Mouse (Mus musculus): ENCODE data around the gene Agrp. TPM values are rescaled to one million over a fixed set of nuclear protein-coding genes. Genes with fewer than 3 reads are reported as not detected.

Agrp gene
- 1.3 TPM in 1 of 2 replicates, not detected in the other for polyA plus RNA-seq (2016; fragmentation: Nextera tagmentation; extraction: Ambion mirVana)

GRCm38 (mm10) chr8:105636963-105637510 is at the start of gene Agrp:
Gene Agrp (minus strand): TSS chr8:105637393.
- H3K9me3 ChIP-seq: no peaks in the 10 kb centered on the region
- H3K27ac ChIP-seq (replicated peaks): peak within 1 kb of the TSS; percentile 100
- under 1% methylated on average over 61 of the region's 63 CpGs for WGBS
- H3K36me3 ChIP-seq: no peaks in the 10 kb centered on the region
- no peaks in the 10 kb centered on the region for H3K27me3 ChIP-seq
- H3K4me3 ChIP-seq: peak within 1 kb of the TSS; percentile 92
- peak within 1 kb of the TSS; percentile 91 for H3K4me2 ChIP-seq (replicated peaks)
- ATAC-seq (ENCODE audit: low FRiP score, low read depth): peak; percentile 38
- peak within 1 kb of the TSS; percentile 99 for H3K9ac ChIP-seq (replicated peaks)
- peaks cover 24% of the 10 kb centered on the region for H3K4me1 ChIP-seq

DNA sequence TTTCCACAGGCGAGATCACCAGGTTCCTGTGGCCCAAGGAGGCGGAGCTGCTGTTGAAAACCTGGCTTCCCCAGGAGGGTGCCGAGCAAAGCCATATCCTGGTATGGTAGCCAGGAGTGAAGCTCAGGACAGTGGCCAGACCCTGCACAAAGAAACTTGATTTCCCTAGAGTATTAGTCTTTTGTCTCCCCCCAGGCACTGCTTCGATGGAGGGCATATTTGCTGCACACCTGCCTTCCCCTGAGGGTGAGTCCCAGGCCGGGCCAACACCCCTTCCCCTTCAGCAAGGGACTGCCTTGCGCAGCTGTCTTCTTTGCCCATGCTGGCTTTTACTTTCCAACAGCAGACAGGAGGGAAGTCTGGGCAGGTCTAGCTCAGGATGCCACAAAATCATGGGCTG is 49.4 kb upstream of the Agrp start:
- no peak overlapping the region for H3K4me2 ChIP-seq (replicated peaks)
- no peaks in the 10 kb centered on the region for H3K27me3 ChIP-seq
- no peak overlapping the region for H3K9ac ChIP-seq (replicated peaks)
- H3K4me3 ChIP-seq: no peak overlapping the region
- H3K27ac ChIP-seq (replicated peaks): no peak overlapping the region
- 72% methylated on average over 6 of the region's 6 CpGs for WGBS
- H3K9me3 ChIP-seq: no peaks in the 10 kb centered on the region
- H3K4me1 ChIP-seq: peaks cover 6% of the 10 kb centered on the region
- H3K36me3 ChIP-seq: peaks cover 27% of the 10 kb centered on the region
- no peak for ATAC-seq (ENCODE audit: low FRiP score, low read depth)

GRCm38 (mm10) chr8:105685796-105686308 is 48.7 kb upstream of the Agrp start, which contains the start of gene Carmil2:
Gene Carmil2 (plus strand): TSS chr8:105686274.
- H3K4me1 ChIP-seq: peaks cover 6% of the 10 kb centered on the region
- H3K9ac ChIP-seq (replicated peaks): no peak within 1 kb of the TSS
- H3K27ac ChIP-seq (replicated peaks): no peak within 1 kb of the TSS
- 15% methylated on average over 20 of the region's 26 CpGs for WGBS
- H3K9me3 ChIP-seq: no peaks in the 10 kb centered on the region
- H3K27me3 ChIP-seq: no peaks in the 10 kb centered on the region
- peak within 1 kb of the TSS; percentile 29; the same call in 1 of the 2 replicates for H3K4me2 ChIP-seq (replicated peaks)
- H3K36me3 ChIP-seq: peaks cover 34% of the 10 kb centered on the region
- peak; percentile 30; the same call in 1 of the 2 replicates for ATAC-seq (ENCODE audit: low FRiP score, low read depth)
- H3K4me3 ChIP-seq: no peak within 1 kb of the TSS

DNA sequence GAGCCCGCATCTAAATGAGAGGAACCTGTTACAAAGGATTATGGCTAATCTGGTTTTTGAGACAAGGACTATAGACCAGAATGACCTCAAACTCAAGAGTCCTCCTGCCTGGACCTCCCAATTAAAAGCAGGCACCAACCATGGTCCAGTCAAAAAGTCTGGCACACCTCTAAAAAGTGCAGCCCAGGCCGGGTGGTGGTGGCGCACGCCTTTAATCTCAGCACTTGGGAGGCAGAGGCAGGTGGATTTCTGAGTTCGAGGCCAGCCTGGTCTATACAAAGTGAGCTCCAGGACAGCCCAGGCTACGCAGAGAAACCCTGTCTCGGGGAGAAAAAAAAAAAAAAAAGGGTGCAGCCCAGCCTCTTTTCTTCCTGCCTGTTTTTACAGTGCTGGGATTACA is 48.1 kb upstream of the Agrp start:
- Histone ChIP-seq H3K4me3 (no peak overlapping the region), H3K9ac (replicated peaks) (no peak overlapping the region), H3K4me2 (replicated peaks) (no peak overlapping the region), H3K27ac (replicated peaks) (no peak overlapping the region), H3K4me1 (peaks cover 6% of the 10 kb centered on the region), H3K27me3 (no peaks in the 10 kb centered on the region), H3K9me3 (no peaks in the 10 kb centered on the region), H3K36me3 (peaks cover 39% of the 10 kb centered on the region)
- WGBS: 83% methylated on average over 7 of the region's 7 CpGs
- no peak for ATAC-seq (ENCODE audit: low FRiP score, low read depth)

DNA sequence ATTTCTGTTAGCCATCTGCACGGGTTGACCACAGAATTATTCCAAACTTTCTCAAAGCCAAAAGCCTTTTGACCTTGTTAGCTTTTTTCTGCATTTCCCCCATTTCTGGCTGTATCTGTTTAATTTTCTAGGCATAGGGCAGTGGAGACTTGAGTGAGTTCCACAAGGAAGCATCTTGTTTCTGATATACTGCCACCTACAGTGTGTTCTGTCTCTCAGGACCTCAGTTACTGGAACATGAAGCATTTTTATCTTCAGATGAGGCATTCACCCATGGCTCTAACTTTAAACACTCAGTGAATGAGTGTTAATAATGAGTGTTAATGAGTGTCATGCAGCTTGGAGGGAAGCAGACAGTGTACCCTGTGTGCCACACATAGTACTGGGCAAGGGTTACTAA is 40.7 kb upstream of the Agrp start:
- H3K36me3 ChIP-seq: peaks cover 95% of the 10 kb centered on the region
- H3K4me3 ChIP-seq: no peak overlapping the region
- H3K27ac ChIP-seq (replicated peaks): no peak overlapping the region
- ATAC-seq (ENCODE audit: low FRiP score, low read depth): no peak
- no peaks in the 10 kb centered on the region for H3K27me3 ChIP-seq
- no peak overlapping the region for H3K4me2 ChIP-seq (replicated peaks)
- 90% methylated on average over 1 of the region's 1 CpGs for WGBS
- H3K9me3 ChIP-seq: no peaks in the 10 kb centered on the region
- no peaks in the 10 kb centered on the region for H3K4me1 ChIP-seq
- H3K9ac ChIP-seq (replicated peaks): no peak overlapping the region

DNA sequence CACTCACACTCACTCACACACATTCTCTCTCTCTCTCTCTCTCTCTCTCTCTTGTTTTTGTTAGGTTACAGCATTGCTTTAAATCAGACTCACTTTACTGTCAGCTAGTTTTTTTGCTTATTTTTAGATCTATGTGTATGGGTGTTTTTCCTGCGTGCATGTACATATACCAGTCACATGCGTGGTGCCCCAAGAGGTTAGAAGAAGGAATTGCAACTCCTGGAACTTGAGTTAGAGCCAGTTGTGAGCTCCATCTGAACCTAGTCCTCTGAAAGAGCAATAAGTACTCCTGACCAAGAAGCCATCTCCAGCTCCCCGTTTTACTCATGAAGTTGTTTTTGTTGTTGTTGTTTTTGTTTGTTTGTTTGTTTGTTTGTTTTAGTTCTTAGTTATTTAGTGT is 24.0 kb upstream of the Agrp start:
- Histone ChIP-seq H3K36me3 (peaks cover 31% of the 10 kb centered on the region), H3K9ac (replicated peaks) (no peak overlapping the region), H3K27ac (replicated peaks) (no peak overlapping the region), H3K9me3 (no peaks in the 10 kb centered on the region), H3K4me3 (no peak overlapping the region), H3K4me2 (replicated peaks) (no peak overlapping the region), H3K27me3 (no peaks in the 10 kb centered on the region), H3K4me1 (peaks cover 5% of the 10 kb centered on the region; the same call in 1 of the 2 replicates)
- ATAC-seq (ENCODE audit: low FRiP score, low read depth): no peak
- 78% methylated on average over 3 of the region's 3 CpGs for WGBS

GRCm38 (mm10) chr8:105657641-105658040 is 20.4 kb upstream of the Agrp start:
- no peak overlapping the region for H3K9ac ChIP-seq (replicated peaks)

GRCm38 (mm10) chr8:105648929-105649328 is 11.7 kb upstream of the Agrp start:
- H3K27me3 ChIP-seq: no peaks in the 10 kb centered on the region
- H3K27ac ChIP-seq (replicated peaks): no peak overlapping the region
- no peak overlapping the region for H3K4me3 ChIP-seq
- no peak overlapping the region for H3K4me2 ChIP-seq (replicated peaks)
- no peak for ATAC-seq (ENCODE audit: low FRiP score, low read depth)
- peaks cover 49% of the 10 kb centered on the region for H3K36me3 ChIP-seq
- H3K4me1 ChIP-seq: no peaks in the 10 kb centered on the region
- WGBS: 93% methylated on average over 1 of the region's 1 CpGs
- H3K9ac ChIP-seq (replicated peaks): no peak overlapping the region
- H3K9me3 ChIP-seq: no peaks in the 10 kb centered on the region

More at GRCm38 (mm10) chr8:105657641-105658040, 20.4 kb upstream of the Agrp start:
- Histone ChIP-seq H3K4me1 (peaks cover 5% of the 10 kb centered on the region; the same call in 1 of the 2 replicates), H3K4me3 (no peak overlapping the region), H3K4me2 (replicated peaks) (no peak overlapping the region), H3K27ac (replicated peaks) (no peak overlapping the region), H3K27me3 (no peaks in the 10 kb centered on the region), H3K36me3 (peaks cover 20% of the 10 kb centered on the region), H3K9me3 (no peaks in the 10 kb centered on the region)
- ATAC-seq (ENCODE audit: low FRiP score, low read depth): no peak

DNA sequence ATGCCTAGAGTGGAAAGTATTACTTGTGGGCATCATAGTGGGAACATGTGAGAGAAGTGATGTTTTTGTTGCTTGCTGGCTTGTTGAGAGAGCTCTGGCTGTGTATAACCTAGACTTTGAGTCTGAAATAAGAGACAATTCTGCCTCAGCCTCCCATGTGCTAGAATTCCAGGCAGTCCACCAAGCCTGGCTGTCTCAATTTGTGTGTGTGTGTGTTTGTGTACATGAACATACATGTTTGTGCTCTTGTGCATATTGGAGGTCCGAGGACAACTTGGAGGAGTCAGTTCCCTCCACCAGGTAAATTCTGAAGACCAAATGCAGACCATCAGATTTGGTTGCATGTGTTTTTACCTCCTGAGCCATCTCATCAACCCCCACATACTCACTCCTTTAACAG is 8.0 kb upstream of the Agrp start:
- H3K27ac ChIP-seq (replicated peaks): no peak overlapping the region
- no peak overlapping the region for H3K4me3 ChIP-seq
- no peak for ATAC-seq (ENCODE audit: low FRiP score, low read depth)
- H3K9me3 ChIP-seq: no peaks in the 10 kb centered on the region
- H3K36me3 ChIP-seq: peaks cover 43% of the 10 kb centered on the region
- whole genome bisulfite sequencing: 100% methylated on average over 1 of the region's 1 CpGs
- H3K9ac ChIP-seq (replicated peaks): no peak overlapping the region
- H3K27me3 ChIP-seq: no peaks in the 10 kb centered on the region
- H3K4me1 ChIP-seq: no peaks in the 10 kb centered on the region
- H3K4me2 ChIP-seq (replicated peaks): no peak overlapping the region

DNA sequence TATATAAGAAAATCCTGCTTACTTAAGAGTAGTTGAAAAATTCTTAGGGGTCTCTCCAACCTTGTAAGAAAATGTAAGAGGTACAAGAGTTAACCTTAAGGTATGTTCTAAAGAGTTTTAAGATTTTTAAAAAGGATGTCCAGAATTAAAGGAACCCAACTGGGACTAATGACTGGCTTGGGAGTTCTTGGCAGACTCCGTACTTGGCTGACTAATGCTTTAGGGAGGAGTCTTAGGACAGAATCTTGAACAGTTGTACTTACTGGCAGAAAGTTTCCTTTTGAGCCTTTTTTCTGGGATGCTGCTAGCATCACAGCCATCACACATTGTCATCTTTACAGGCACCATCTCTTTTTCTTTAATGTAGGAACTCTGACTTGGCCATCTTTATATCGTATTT is 3.3 kb upstream of the Agrp start:
- no peak for ATAC-seq (ENCODE audit: low FRiP score, low read depth)
- no peak overlapping the region for H3K4me2 ChIP-seq (replicated peaks)
- no peaks in the 10 kb centered on the region for H3K27me3 ChIP-seq
- H3K36me3 ChIP-seq: peaks cover 20% of the 10 kb centered on the region
- H3K4me1 ChIP-seq: peaks cover 16% of the 10 kb centered on the region
- H3K9me3 ChIP-seq: no peaks in the 10 kb centered on the region
- no peak overlapping the region for H3K9ac ChIP-seq (replicated peaks)
- 92% methylated on average over 2 of the region's 2 CpGs for WGBS
- no peak overlapping the region for H3K27ac ChIP-seq (replicated peaks)
- H3K4me3 ChIP-seq: no peak overlapping the region

- Histone ChIP-seq H3K4me3 (no peak overlapping the region), H3K9ac (replicated peaks) (no peak overlapping the region), H3K27me3 (no peaks in the 10 kb centered on the region), H3K4me1 (peaks cover 23% of the 10 kb centered on the region), H3K36me3 (peaks cover 13% of the 10 kb centered on the region), H3K27ac (replicated peaks) (no peak overlapping the region), H3K4me2 (replicated peaks) (no peak overlapping the region), H3K9me3 (no peaks in the 10 kb centered on the region)
- 82% methylated on average over 1 of the region's 1 CpGs for WGBS
- ATAC-seq (ENCODE audit: low FRiP score, low read depth): no peak
These were observed 2.6 kb upstream of the Agrp start for GRCm38 (mm10) chr8:105639835-105640234.

DNA sequence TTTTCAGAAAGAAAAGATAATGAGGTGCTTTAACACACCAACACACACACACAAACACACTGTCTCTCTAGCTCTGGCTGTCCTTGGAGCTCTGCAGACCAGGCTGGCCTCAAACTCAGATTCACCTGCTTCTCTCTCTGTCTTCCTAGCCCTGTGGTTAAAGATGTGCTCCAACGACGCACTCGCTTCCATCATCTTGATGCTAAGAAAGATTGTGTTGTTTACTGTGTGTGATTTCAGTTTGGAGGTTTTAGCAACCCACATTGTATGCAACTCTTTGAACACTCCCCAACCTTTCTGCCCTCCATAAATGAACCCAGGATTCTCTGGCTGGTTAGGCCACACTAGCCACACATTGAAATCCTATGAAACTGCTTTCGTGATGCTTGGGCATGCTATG is 1.3 kb upstream of the Agrp start:
- Histone ChIP-seq H3K36me3 (peaks cover 2% of the 10 kb centered on the region; the same call in 1 of the 2 replicates), H3K9me3 (no peaks in the 10 kb centered on the region), H3K9ac (replicated peaks) (peak overlapping the region; percentile 99), H3K27ac (replicated peaks) (no peak overlapping the region), H3K27me3 (no peaks in the 10 kb centered on the region), H3K4me1 (peaks cover 24% of the 10 kb centered on the region), H3K4me3 (peak overlapping the region; percentile 92), H3K4me2 (replicated peaks) (peak overlapping the region; percentile 91)
- WGBS: 88% methylated on average over 4 of the region's 4 CpGs
- no peak for ATAC-seq (ENCODE audit: low FRiP score, low read depth)
